Mouse (Mus musculus) right cerebral cortex, postnatal 10 days (tissue): ENCODE measurements around the gene Ubxn1.
A peak's percentile ranks its signal among the peaks of the same experiment; 100 is the strongest.
"Not testable (repeated sequence)": the region's sequence is repeated elsewhere in the genome, so short reads cannot be mapped to it uniquely, and the experiment has no call there.

Experiments used
- DNase-seq, 2 experiments: peaks; one replicate each; pipeline ENCODE4 v3.0.0; 2021; ENCODE audit warnings: low spot score in 2 of 2

The Ubxn1 gene

DNA sequence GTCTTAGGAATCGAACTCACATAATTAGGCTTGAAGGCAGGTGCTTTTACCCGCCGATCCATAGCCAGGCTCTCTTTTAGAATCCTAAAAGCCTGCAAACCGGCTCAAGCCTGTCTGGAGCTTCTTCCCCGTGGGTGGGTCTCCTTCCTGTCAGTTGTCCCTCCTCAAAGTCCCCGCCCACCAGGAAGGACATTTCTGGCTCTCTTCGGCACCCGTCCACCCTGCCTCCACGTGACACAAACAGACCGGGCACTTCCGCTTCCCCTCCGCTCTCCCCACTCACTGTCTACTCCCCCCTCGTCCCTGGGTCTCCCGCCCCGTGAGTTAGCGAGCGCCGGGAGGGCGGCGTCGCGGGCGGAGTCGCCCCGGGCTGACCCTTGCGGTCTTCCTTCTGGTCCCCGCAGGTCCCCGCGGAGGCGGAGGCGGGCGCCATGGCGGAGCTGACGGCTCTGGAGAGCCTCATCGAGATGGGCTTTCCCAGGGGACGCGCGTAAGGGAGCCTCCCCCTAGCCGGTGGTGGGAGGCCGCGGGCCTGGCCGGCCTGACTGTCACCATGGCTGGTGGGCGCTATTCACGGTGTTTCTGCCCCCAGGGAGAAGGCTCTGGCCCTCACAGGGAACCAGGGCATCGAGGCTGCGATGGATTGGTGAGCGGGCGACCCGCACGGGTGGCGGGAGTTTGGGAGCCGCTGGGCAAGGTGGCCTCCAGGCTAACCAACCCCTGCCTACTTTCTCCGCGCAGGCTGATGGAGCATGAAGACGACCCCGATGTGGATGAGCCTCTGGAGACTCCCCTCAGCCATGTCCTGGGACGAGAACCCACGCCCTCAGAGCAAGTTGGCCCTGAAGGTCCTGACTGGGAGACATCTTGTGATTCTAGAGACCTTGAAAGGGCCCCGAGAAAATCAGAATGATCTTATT is at the start of gene Ubxn1:
Ubxn1 (plus strand) TSS at position 230 of the 920 bp plus-strand sequence.
- DNase-seq: peak; percentile 99

DNA sequence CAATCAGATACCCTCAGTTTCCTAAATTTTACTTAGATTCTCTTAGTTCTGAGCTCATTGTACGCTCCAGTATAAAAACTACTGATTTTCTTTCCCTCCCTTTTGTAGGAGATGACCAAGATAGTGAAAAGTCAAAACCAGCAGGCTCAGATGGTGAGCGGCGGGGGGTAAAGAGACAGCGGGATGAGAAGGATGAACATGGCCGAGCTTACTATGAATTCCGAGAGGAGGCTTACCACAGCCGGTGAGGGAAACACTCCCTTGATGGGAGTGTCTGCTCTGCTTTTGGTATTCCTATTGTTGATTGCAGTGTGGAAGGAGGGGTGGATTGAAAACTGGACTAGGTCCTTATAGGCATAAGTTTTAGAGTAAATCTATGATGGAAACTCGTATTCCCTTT is 48.6 kb upstream of the Ubxn1 start:
- no peak for DNase-seq

GRCm38 (mm10) chr19:8829660-8830059 is 41.6 kb upstream of the Ubxn1 start, which contains the start of gene AC129217.1:
AC129217.1 (plus strand) TSS chr19:8829773.
- no peak for DNase-seq

- peak; percentile 62 to 66 for DNase-seq
These were observed 40.6 kb upstream of the Ubxn1 start for GRCm38 (mm10) chr19:8830664-8831063.

DNA sequence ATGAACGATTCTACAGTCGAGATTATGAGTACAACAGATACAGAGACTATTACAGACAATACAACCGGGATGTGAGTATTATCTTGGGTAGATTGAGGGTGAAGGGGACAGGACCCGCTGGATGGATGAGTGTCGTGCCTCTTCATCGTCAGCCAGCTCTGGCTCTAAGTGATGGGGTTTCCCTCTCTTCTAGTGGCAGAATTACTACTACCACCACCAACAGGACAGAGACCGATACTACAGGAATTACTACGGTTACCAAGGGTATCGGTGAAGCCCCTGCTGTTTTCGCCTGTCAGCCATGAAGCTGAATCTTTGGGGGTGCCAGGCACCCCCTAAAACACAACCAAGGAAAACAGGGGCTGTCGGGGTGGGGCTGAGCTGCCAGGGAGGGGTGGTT is 40.0 kb upstream of the Ubxn1 start:
- DNase-seq: no peak

GRCm38 (mm10) chr19:8832971-8833370 is 38.3 kb upstream of the Ubxn1 start:
- DNase-seq: no peak

GRCm38 (mm10) chr19:8836327-8836726 is 35.0 kb upstream of the Ubxn1 start:
- not testable (repeated sequence) for DNase-seq

DNA sequence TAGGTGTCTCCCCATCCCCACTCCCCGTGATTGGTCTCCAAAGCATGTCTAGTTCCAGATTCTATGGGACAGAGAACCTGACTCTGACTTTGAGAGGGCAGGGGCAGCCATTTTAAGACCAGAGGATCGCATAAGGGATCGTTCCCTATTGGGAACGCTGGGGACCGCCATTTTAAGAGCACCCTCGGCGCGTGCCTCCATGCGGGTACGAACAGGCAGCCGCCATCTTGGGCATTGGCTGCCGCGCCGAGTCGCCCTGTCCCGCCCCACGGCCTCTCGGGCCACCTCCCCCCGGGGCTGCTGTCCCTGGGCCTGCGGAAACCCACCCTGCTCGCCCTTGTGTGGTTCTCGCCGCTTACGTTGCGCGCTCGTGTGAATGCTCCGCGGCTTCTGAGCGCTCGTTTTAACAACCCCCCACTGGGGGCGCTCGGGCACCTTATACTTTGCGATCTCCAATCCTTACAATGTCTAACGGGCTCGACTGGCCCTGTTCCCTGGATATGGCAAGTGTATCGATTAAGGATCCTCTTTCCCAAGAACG is 34.0 kb upstream of the Ubxn1 start, which contains the start of gene Bscl2:
Bscl2 (plus strand) TSS at position 217 of the 541 bp plus-strand sequence.
- peak; percentile 92 to 93 for DNase-seq

DNA sequence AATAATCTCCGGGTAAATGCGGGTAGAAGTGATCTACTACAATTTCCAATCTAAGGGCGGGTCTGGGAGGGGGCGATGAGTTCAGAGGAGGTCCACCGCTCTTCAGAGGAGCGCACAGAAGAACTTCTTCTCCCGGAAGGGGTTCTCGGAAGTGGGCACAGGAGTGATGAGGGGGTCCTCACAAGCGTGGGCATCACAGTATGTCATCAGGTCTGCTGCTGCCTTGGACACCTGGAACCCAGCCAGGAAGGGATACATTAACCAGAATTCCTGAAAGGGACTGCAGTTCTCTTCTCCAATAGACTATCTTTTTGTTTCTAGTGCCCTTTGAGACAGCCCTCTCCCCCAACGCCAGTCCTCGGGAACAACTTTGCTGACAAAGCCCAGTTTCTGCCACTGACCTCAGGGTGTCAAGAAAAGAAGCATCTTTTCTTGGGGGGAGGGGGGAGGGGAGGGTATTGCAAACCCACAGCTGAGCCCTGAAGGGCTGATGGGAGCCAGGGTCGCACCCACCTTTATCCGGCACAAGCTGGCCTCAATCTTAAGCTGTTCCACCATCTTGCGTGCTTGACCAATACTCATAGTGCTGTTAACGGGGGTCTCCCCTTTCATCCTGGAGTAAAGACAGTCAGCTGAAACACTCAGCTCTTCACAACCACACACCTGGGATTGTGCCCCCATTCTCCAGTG is 33.1 kb upstream of the Ubxn1 start:
- DNase-seq: peak; percentile 74 to 82

- DNase-seq: peak; percentile 90 to 93
These were observed 32.0 kb upstream of the Ubxn1 start, which contains the start of gene Gng3 for GRCm38 (mm10) chr19:8839103-8839907. Gng3 (minus strand) TSS chr19:8839194.

GRCm38 (mm10) chr19:8839908-8840791 is 31.1 kb upstream of the Ubxn1 start:
- peak; percentile 81 to 87 for DNase-seq

GRCm38 (mm10) chr19:8841012-8841411 is 30.3 kb upstream of the Ubxn1 start:
- DNase-seq: no peak

DNA sequence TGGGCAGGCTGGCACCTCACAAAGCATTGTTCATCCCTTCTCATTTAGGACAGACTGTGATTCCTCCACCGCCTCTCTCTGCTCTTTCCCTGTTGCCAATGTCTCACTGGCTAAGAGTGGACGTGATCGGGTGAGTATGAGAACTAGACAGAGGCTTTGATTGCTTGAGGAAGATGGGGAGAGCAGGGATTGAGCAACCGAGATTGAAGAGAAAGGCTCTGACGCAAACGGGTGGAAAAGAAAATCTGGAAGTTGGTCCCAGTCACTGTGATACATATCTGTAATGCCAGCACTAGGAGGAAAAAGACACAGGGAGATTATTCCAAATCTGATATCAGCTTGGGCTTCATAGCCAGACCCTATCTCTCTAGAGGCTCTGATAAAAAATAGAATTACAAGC is 28.3 kb upstream of the Ubxn1 start:
- DNase-seq: no peak

DNA sequence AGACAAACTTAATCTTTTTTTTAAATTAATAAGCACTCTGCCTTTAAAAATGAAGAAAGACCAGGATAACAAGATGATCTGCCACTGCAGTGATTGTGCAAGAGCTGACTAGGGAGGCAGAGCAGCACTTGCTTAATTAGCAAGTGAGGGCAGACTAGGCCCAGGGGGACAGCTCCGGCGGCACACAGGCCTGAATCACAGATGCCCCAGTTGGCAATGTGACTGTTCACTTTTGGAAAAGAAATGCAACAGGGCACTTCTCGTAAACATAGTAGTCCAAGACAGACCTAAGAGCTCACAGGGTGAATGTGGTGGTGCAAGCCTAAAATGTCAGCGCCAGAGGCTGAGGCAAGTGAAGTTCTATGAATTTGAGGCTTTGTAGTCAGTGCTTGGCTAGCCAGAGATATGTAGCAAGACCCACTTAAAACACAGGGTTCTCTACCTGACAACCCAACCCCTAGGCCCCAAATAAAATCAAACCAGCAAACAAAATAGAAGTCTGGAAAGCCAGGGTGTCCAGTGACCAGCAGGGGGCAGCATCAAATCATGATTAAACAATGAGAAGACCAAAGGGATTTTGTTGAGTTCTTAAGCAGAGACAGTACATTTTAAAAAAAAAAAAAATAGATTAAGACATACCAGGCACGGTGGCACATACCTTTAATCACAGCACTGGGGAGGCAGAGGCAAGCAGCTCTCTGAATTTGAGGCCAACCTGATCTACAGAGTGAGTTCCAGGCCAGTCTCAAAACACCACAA is 26.7 kb upstream of the Ubxn1 start:
- DNase-seq: peak; percentile 72 to 86

DNA sequence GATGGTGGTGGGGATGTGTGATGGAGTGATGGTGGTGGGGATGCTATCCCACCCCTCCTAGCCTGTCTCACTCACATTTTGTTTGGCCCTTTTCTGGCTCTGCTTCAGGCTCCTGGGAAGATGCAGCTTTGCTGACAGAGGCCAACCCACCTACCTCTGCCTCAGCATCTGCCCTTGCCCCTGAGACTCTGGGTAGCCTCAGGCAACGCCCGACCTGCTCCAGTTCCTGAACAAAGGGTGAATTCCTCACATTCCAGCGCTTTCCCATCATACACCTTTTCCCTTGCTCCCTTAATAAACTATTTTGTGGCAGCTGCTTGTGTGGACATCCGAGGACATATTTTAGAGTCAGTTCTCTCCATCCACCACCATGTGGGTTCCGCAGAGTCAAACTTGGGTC is 22.9 kb upstream of the Ubxn1 start:
- no peak for DNase-seq

DNA sequence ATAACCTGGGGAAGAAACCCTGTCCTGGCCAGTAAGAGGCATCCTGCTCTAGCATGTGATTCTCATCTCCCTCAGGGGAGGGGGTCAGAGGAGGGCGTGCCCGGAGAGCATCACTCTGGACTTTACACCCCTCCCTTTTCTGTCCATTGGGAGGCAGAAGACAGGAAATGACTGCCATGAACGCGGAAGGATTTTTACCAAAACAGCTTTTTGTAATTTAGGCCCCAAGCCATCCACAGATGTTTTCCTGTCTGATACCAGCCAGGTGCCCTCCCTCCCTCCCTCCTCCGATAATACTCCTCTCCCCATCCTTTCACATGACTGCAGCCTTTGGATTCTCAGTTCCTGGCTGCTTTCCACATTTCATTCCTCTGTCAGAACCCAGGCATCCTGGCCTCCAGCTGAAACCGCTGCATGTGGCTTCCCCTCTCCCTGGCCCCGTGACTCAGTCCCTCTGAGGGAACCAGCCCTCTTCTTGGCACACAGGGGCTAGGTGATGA is 20.8 kb upstream of the Ubxn1 start, which contains the start of gene Lrrn4cl:
Lrrn4cl (plus strand) TSS at position 367 of the 500 bp plus-strand sequence.
- peak in 1 of 2 experiments; percentile 47 for DNase-seq

- no peak for DNase-seq
These were observed 19.7 kb upstream of the Ubxn1 start for GRCm38 (mm10) chr19:8851639-8852038.

- peak in 1 of 2 experiments; percentile 33 for DNase-seq
These were observed 18.9 kb upstream of the Ubxn1 start for GRCm38 (mm10) chr19:8852236-8852928.

- peak in 1 of 2 experiments; percentile 36 for DNase-seq
These were observed 18.2 kb upstream of the Ubxn1 start for GRCm38 (mm10) chr19:8853117-8853516.
